Mouse (Mus musculus) myocyte (in vitro differentiated cells): Measurements from ENCODE around the gene Aldh16a1.

Source experiments
- CEBPB ChIP-seq: IDR thresholded peaks from 2 replicates; pipeline ENCODE4 v1.6.1; 2011; ENCODE audit warnings: mild to moderate bottlenecking, moderate library complexity; ENCODE audit not compliant: poor library complexity, insufficient read depth, severe bottlenecking
- MAX ChIP-seq: IDR thresholded peaks from one replicate; pipeline ENCODE4 v1.6.1; 2011; ENCODE audit warnings: low read depth, mild to moderate bottlenecking, control low read depth
- MYOG ChIP-seq, 3 experiments: IDR thresholded peaks; one replicate each; pipeline ENCODE4 v1.6.1; 2011; ENCODE audit warnings: control low read depth in 2 of 3, low read depth in 2 of 3, mild to moderate bottlenecking in 2 of 3; ENCODE audit not compliant: insufficient read length in 2 of 3, control insufficient read depth in 1 of 3, insufficient read depth in 1 of 3
- POLR2A ChIP-seq: IDR thresholded peaks from one replicate; pipeline ENCODE4 v1.6.1; 2011; ENCODE audit warnings: low read depth, mild to moderate bottlenecking, control low read depth, moderate library complexity; ENCODE audit not compliant: insufficient read length
- POLR2AphosphoS2 ChIP-seq: IDR thresholded peaks from one replicate; pipeline ENCODE4 v1.6.1; 2011; ENCODE audit warnings: low read depth, control low read depth; ENCODE audit not compliant: insufficient read length
- TCF12 ChIP-seq: IDR thresholded peaks from one replicate; pipeline ENCODE4 v1.6.1; 2011; ENCODE audit warnings: mild to moderate bottlenecking, control low read depth; ENCODE audit not compliant: poor library complexity, insufficient read depth, severe bottlenecking
- USF1 ChIP-seq: IDR thresholded peaks from one replicate; pipeline ENCODE4 v1.6.1; 2011; ENCODE audit warnings: low read depth, mild to moderate bottlenecking, control low read depth, moderate library complexity

DNA sequence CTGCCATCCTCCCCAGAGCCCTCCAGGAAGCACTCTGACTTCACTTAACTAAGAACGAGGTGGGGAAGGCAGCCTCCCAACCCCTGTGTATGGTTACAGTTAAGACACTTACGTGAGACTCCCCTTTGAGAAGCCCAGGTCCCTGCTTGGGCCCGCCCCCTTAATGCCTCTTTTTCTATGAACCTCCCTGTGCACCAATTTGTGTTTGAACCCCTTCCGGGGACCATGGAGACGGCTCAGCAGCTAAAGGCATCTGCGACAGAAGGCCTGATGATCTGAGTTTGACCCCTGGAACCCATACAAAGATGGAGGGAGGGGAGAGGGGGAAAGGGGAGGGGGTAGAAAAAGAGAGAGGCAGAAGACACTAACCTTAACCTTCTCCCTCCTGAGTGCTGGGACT, 47.9 kb downstream of the Aldh16a1 start:
- TF ChIP-seq MAX (no peak), POLR2A (no peak), USF1 (no peak), POLR2AphosphoS2 (no peak), MYOG (IDR thresholded peaks at IDR 0.05; ENCODE audit: control insufficient read depth in 1 of 3, insufficient read depth in 1 of 3, insufficient read length in 2 of 3, low read depth in 2 of 3) (no peak), TCF12 (no peak), CEBPB (no peak)
